Mouse (Mus musculus) forebrain, postnatal 0 days (tissue): ENCODE results near the gene Gm8947. TPM values are rescaled to one million over a fixed set of nuclear protein-coding genes. Genes with fewer than 3 reads are reported as not detected.

Experiments used
- ATAC-seq: fragments of 200-750 bp; cut with Nextera tagmentation; 2 replicates; pipeline ENCODE4 v1.8.0; 2017; ENCODE audit warnings: mild to moderate bottlenecking, moderate library complexity
- DNase-seq: peaks from one replicate; pipeline ENCODE4 v3.0.0-alpha.2; 2015
- H3K27ac ChIP-seq: fragments of 300-500 bp; sonication (generic); 2 replicates; pipeline ENCODE4 v1.5.1; 2014; ENCODE audit warnings: low read depth, mild to moderate bottlenecking, antibody characterized with exemption, low read length, moderate library complexity, mixed read lengths
- H3K27me3 ChIP-seq: fragments of 300-500 bp; sonication (generic); 2 replicates; pipeline ENCODE4 v1.6.1; 2014; ENCODE audit warnings: mild to moderate bottlenecking, low read length, mixed read lengths; ENCODE audit not compliant: insufficient read depth
- H3K36me3 ChIP-seq: fragments of 300-500 bp; sonication (generic); 2 replicates; pipeline ENCODE4 v1.6.1; 2014; ENCODE audit warnings: mild to moderate bottlenecking, moderate library complexity; ENCODE audit not compliant: insufficient read depth
- H3K4me1 ChIP-seq: fragments of 300-500 bp; sonication (generic); 2 replicates; pipeline ENCODE4 v1.6.1; 2014; ENCODE audit warnings: antibody characterized with exemption; ENCODE audit not compliant: insufficient read depth
- H3K4me2 ChIP-seq: fragments of 300-500 bp; sonication (generic); 2 replicates; pipeline ENCODE4 v1.6.1; 2014; ENCODE audit warnings: low read depth, mild to moderate bottlenecking, moderate library complexity
- H3K4me3 ChIP-seq: fragments of 300-500 bp; sonication (generic); 2 replicates; pipeline ENCODE4 v1.5.1; 2014; ENCODE audit warnings: low read depth, low read length, mixed read lengths
- H3K9ac ChIP-seq: fragments of 300-500 bp; sonication (generic); 2 replicates; pipeline ENCODE4 v1.6.1; 2014; ENCODE audit warnings: mild to moderate bottlenecking
- H3K9me3 ChIP-seq: fragments of 300-500 bp; sonication (generic); 2 replicates; pipeline ENCODE4 v1.6.1; 2016; ENCODE audit warnings: low read length
- CTCF ChIP-seq: sonication (generic); IDR thresholded peaks from 2 replicates; pipeline ENCODE4 v1.5.1; 2016; ENCODE audit warnings: antibody characterized with exemption, control low read depth, low read depth
- WGBS: fragments of 180-500 bp; shearing (Covaris S2); extraction: QIAGEN DNeasy Blood & Tissue Kit; methylation state at CpG from one replicate; pipeline ENCODE4 v1.1.7; 2014; 5-methylcytosine and 5-hydroxymethylcytosine counted together
- polyA plus RNA-seq: library from polyadenylated mRNA; unstranded; fragments of >200 nt; fragmentation: Nextera tagmentation; extraction: Ambion mirVana; gene quantifications from 2 replicates; pipeline ENCODE4 v1.2.1, GENCODE M21; 2015
- total RNA-seq: library from RNA; depleted of rRNA; stranded (reverse); fragments of >200 nt; gene quantifications from 2 replicates; pipeline ENCODE4 v1.2.3, GENCODE M21; 2014; rRNA removed

Gm8947 gene
- total and polyA plus RNA-seq, 2 experiments from 2014 or later: not detected

- H3K4me3 ChIP-seq: no peak overlapping the region
- WGBS: 57% methylated on average over 13 of the region's 13 CpGs
These were observed 44.2 kb downstream of the Gm8947 start for GRCm38 (mm10) chr1:151236141-151236930.

GRCm38 (mm10) chr1:151237780-151238179 is 45.6 kb downstream of the Gm8947 start:
- no peaks in the 10 kb centered on the region for H3K36me3 ChIP-seq
- H3K4me2 ChIP-seq: no peak overlapping the region
- no peaks in the 10 kb centered on the region for H3K27me3 ChIP-seq
- no peaks in the 10 kb centered on the region for H3K4me1 ChIP-seq
- ATAC-seq (no peak), DNase-seq (no peak)
- 88% methylated on average over 3 of the region's 3 CpGs for WGBS
- no peak overlapping the region for H3K9ac ChIP-seq
- H3K4me3 ChIP-seq: no peak overlapping the region
- no peak overlapping the region for H3K27ac ChIP-seq
- TF ChIP-seq CTCF: no peak
- H3K9me3 ChIP-seq: peaks cover 8% of the 10 kb centered on the region

More at GRCm38 (mm10) chr1:151236141-151236930, 44.2 kb downstream of the Gm8947 start:
- Histone ChIP-seq H3K9ac (no peak overlapping the region), H3K27me3 (no peaks in the 10 kb centered on the region), H3K27ac (0 out of 2 replicates have a peak overlapping the region, but pooled peaks have one; percentile 9), H3K4me1 (no peaks in the 10 kb centered on the region), H3K4me2 (no peak overlapping the region), H3K36me3 (no peaks in the 10 kb centered on the region), H3K9me3 (peaks cover 8% of the 10 kb centered on the region)
- ATAC-seq (peak; percentile 65), DNase-seq (peak; percentile 30)
- TF ChIP-seq CTCF: no peak

DNA sequence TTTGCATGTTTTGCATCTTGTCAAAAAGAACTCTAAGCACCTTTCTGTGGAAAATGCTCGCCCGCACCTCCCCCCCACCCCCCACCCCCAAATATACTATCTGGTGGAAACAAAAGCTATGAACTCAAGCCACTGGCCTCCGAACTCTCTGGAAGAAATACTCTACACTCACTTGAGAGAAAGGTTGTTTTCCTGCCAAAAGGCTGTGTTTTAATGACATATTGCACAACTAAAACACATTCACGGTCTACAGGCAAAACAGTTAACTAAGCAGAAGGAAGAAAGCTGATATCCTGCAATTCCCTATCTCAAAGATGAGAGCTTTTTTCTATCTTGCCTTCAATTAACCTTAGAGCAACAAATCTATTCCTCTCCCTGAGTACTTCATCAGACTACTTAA is 51.2 kb downstream of the Gm8947 start:
- TF ChIP-seq CTCF: no peak
- ATAC-seq (no peak), DNase-seq (no peak)
- H3K27ac ChIP-seq: no peak overlapping the region
- H3K36me3 ChIP-seq: no peaks in the 10 kb centered on the region
- 78% methylated on average over 4 of the region's 4 CpGs for WGBS
- no peak overlapping the region for H3K4me2 ChIP-seq
- H3K4me1 ChIP-seq: no peaks in the 10 kb centered on the region
- H3K27me3 ChIP-seq: no peaks in the 10 kb centered on the region
- H3K9me3 ChIP-seq: peaks cover 5% of the 10 kb centered on the region; the same call in 1 of the 2 replicates
- no peak overlapping the region for H3K9ac ChIP-seq
- no peak overlapping the region for H3K4me3 ChIP-seq

Other genes starting within 250 kb of the Gm8947 start
- 4.1 and 4.5 TPM in 2 replicates for gene Hmcn1, start 198.9 kb upstream of the Gm8947 start, total RNA-seq
- 0.80 and 1.2 TPM in 2 replicates for gene Hmcn1, start 198.9 kb upstream of the Gm8947 start, polyA plus RNA-seq
- gene Gm47985, start 9.8 kb upstream of the Gm8947 start, total RNA-seq: not detected in 2 replicates
- gene Gm47985, start 9.8 kb upstream of the Gm8947 start, polyA plus RNA-seq: not detected in 2 replicates
- gene Gm47995, start 6.1 kb downstream of the Gm8947 start, total RNA-seq: not detected in 2 replicates
- not detected in 2 replicates for gene Gm47995, start 6.1 kb downstream of the Gm8947 start, polyA plus RNA-seq
- not detected in 2 replicates for gene 3110040M04Rik, start 11.7 kb downstream of the Gm8947 start, total RNA-seq
- not detected in 2 replicates for gene 3110040M04Rik, start 11.7 kb downstream of the Gm8947 start, polyA plus RNA-seq
- gene Gm47996, start 17.8 kb downstream of the Gm8947 start, total RNA-seq: not detected in 2 replicates
- gene Gm47996, start 17.8 kb downstream of the Gm8947 start, polyA plus RNA-seq: not detected in 2 replicates
- 246 and 251 TPM in 2 replicates for gene Ivns1abp, start 152.1 kb downstream of the Gm8947 start, total RNA-seq
- gene Ivns1abp, start 152.1 kb downstream of the Gm8947 start, polyA plus RNA-seq: 217 and 240 TPM in 2 replicates
- gene Swt1, start 236.1 kb downstream of the Gm8947 start, total RNA-seq: 14.4 and 22.2 TPM in 2 replicates
- gene Swt1, start 236.1 kb downstream of the Gm8947 start, polyA plus RNA-seq: 12.6 and 12.9 TPM in 2 replicates
- 21.3 and 23.2 TPM in 2 replicates for gene Trmt1l, start 236.2 kb downstream of the Gm8947 start, total RNA-seq
- 11.7 and 16.4 TPM in 2 replicates for gene Trmt1l, start 236.2 kb downstream of the Gm8947 start, polyA plus RNA-seq